Mouse (Mus musculus) duodenum, adult 2 months (tissue): ENCODE measurements around the gene Rtn4r. TPM values are rescaled to one million over a fixed set of nuclear protein-coding genes. Genes with fewer than 3 reads are reported as not detected.

ENCODE experiments used
- polyA plus RNA-seq: library from polyadenylated mRNA; depleted of rRNA; stranded (reverse); fragments of >200 nt; gene quantifications from 2 replicates; pipeline ENCODE4 v1.2.3, GENCODE M21; 2012; ENCODE audit warnings: low replicate concordance; rRNA removed

Gene Rtn4r
- polyA plus RNA-seq = 11.3 and 34.8 TPM in 2 replicates

DNA sequence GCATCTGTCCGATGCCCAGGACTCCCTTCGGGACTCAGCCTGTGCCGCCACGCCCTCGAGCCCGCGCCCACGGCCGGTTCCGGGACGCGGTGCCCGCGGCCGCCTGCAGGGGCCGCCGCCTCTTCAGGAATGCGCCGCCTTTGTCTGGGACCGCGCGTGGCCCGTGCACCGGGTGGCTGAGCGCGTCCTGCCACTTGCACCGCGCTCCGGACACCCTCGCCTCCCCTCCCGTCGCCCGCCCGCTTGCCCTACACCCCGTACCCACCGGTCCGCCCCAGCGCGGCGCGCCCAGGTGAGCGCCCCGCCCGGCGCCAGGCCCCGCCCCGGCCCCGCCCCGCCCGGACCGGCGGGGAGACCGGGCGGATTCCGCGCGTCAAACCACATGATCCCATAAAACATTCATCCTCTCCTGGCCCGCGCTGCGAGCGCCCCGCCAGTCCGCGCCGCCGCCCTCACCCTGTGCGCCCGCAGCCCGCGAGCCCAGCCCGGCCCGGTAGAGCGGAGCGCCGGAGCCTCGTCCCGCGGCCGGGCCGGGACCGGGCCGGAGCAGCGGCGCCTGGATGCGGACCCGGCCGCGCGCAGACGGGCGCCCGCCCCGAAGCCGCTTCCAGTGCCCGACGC, at the start of gene Rtn4r:
Gene Rtn4r, plus strand, starts transcription at position 402 of the 621 bp plus-strand sequence.

Other genes starting within 250 kb of the Rtn4r start
- gene Gm20518, start 236.0 kb upstream of the Rtn4r start, polyA plus RNA-seq = 0.96 and 1.7 TPM in 2 replicates
- 0.05 TPM in 1 of 2 replicates, not detected in the other for gene Tssk1, start 233.4 kb upstream of the Rtn4r start, polyA plus RNA-seq
- gene Dgcr2, start 229.1 kb upstream of the Rtn4r start, polyA plus RNA-seq = 105 and 128 TPM in 2 replicates
- gene Tssk2, start 229.0 kb upstream of the Rtn4r start, polyA plus RNA-seq = not detected in 2 replicates
- gene Ess2, start 216.3 kb upstream of the Rtn4r start, polyA plus RNA-seq = 14.2 and 14.3 TPM in 2 replicates
- not detected in 2 replicates for gene Gsc2, start 212.6 kb upstream of the Rtn4r start, polyA plus RNA-seq
- 321 and 435 TPM in 2 replicates for gene Slc25a1, start 199.4 kb upstream of the Rtn4r start, polyA plus RNA-seq
- not detected in 2 replicates for gene Vpreb2, start 147.2 kb upstream of the Rtn4r start, polyA plus RNA-seq
- 67.4 and 199 TPM in 2 replicates for gene Dgcr6, start 74.8 kb upstream of the Rtn4r start, polyA plus RNA-seq
- gene Prodh, start 37.4 kb upstream of the Rtn4r start, polyA plus RNA-seq = 50.2 and 81.1 TPM in 2 replicates
- gene Ccdc188, start 90.2 kb downstream of the Rtn4r start, polyA plus RNA-seq = not detected in 2 replicates
- gene Zdhhc8, start 107.5 kb downstream of the Rtn4r start, polyA plus RNA-seq = 22.7 and 36.2 TPM in 2 replicates
- gene Trmt2a, start 121.0 kb downstream of the Rtn4r start, polyA plus RNA-seq = 26.9 and 28.8 TPM in 2 replicates
- 45.7 and 96.7 TPM in 2 replicates for gene Ranbp1, start 121.1 kb downstream of the Rtn4r start, polyA plus RNA-seq
- gene Gm49776, start 130.7 kb downstream of the Rtn4r start, polyA plus RNA-seq = not detected in 2 replicates
- gene Dgcr8, start 161.6 kb downstream of the Rtn4r start, polyA plus RNA-seq = 7.2 and 10.0 TPM in 2 replicates
- 32.3 and 72.1 TPM in 2 replicates for gene Tango2, start 220.5 kb downstream of the Rtn4r start, polyA plus RNA-seq
- gene Arvcf, start 220.5 kb downstream of the Rtn4r start, polyA plus RNA-seq = 10.5 and 11.1 TPM in 2 replicates